Mouse (Mus musculus) CH12.LX (cell line): ENCODE measurements around the gene Cabin1.

ENCODE experiments used
- CTCF ChIP-seq, 2 experiments: IDR thresholded peaks in 1 of 2; conservative IDR thresholded peaks in 1 of 2; 2 replicates each; pipeline ENCODE4 v1.5.1; 2011 to 2012; ENCODE audit warnings: low read depth in 2 of 2, low read length in 2 of 2, improper control_type of control experiment in 1 of 2, inconsistent platforms in 1 of 2, mild to moderate bottlenecking in 1 of 2, moderate library complexity in 1 of 2
- E2F4 ChIP-seq: IDR thresholded peaks from 2 replicates; pipeline ENCODE4 v1.6.1; 2011; ENCODE audit warnings: low read depth, low read length, improper control_type of control experiment; ENCODE audit not compliant: insufficient replicate concordance
- ELF1 ChIP-seq: IDR thresholded peaks from 2 replicates; pipeline ENCODE4 v1.6.1; 2014; ENCODE audit warnings: low read depth, mild to moderate bottlenecking, inconsistent platforms, low read length, improper control_type of control experiment
- ETS1 ChIP-seq: conservative IDR thresholded peaks from 2 replicates; pipeline ENCODE4 v1.6.1; 2012; ENCODE audit warnings: low read depth, mild to moderate bottlenecking, inconsistent platforms, low read length, improper control_type of control experiment, moderate library complexity
- JUND ChIP-seq: conservative IDR thresholded peaks from 2 replicates; pipeline ENCODE4 v1.6.1; 2011; ENCODE audit warnings: low read depth, low read length, improper control_type of control experiment
- MAZ ChIP-seq: IDR thresholded peaks from 2 replicates; pipeline ENCODE4 v1.6.1; 2012; ENCODE audit warnings: low read depth, mild to moderate bottlenecking, inconsistent platforms, low read length, improper control_type of control experiment, moderate library complexity
- MYC ChIP-seq: IDR thresholded peaks from 2 replicates; pipeline ENCODE4 v1.6.1; 2011; ENCODE audit warnings: low read depth, mild to moderate bottlenecking, improper control_type of control experiment, low read length
- NELFE ChIP-seq: IDR thresholded peaks from 2 replicates; pipeline ENCODE4 v1.6.1; 2011; ENCODE audit warnings: low read depth, low read length, improper control_type of control experiment
- POLR2A ChIP-seq: IDR thresholded peaks from 2 replicates; pipeline ENCODE4 v1.6.1; 2011; ENCODE audit warnings: low read depth, mild to moderate bottlenecking, improper control_type of control experiment, low read length
- UBTF ChIP-seq: IDR thresholded peaks from 2 replicates; pipeline ENCODE4 v1.6.1; 2012; ENCODE audit warnings: low read depth, mild to moderate bottlenecking, inconsistent platforms, low read length, improper control_type of control experiment, moderate library complexity

GRCm38 (mm10) chr10:75703504-75703903, 60.6 kb downstream of the Cabin1 start:
- peak in 1 of 2 experiments; percentile 52; a peak in 2 of 4 replicates for TF ChIP-seq CTCF (conservative IDR thresholded peaks at IDR 0.05 in 1 of 2, IDR thresholded peaks at IDR 0.05 in 1 of 2; ENCODE audit: low read depth in 2 of 2, low read length in 2 of 2)
- TF ChIP-seq JUND: no peak
- no peak for TF ChIP-seq POLR2A
- TF ChIP-seq E2F4: no peak
- TF ChIP-seq ETS1: no peak
- TF ChIP-seq UBTF: no peak
- no peak for TF ChIP-seq MYC
- TF ChIP-seq MAZ: no peak
- no peak for TF ChIP-seq NELFE
- TF ChIP-seq ELF1: no peak
